Comparison of ENCODE assay signal across 8 mouse cellular contexts in the genomic region with DNA sequence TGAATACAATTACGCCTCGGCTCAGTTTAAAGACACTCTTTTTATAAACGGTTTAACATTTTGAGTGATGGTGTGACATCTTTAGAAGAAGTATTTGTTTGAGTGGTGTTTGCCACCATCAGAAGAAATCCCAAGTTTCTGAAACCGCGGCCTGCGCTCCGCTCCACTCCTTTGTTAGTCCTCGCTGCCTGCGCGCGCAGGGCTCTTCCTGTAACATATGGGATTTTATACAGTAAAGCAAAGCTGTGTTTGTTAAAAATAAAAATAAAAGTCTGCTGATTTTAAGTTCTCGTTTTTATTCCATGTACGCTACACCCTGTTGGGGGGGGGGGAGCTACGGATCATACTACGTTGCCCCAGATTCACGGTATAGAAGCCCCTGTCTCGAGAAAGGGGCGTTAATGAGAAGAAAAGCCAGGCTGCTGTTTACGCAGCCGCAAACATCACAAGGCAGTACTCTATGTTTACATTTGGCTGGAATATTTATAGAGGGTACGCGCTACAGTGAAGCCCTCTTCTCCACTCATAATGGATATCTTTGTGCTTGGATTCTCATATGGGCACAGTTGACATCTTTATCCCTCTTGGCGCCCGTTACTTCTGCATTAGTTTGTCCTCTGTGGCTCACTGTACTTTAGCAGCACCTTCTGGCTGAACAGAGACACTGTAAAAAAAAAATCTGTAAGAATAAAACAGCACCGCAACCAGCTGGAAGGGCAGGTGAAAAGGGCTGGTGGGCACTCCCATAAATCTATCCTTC.
DNase-seq lines count a peak whose midpoint lies in the region; ATAC-seq and TF ChIP-seq lines count a peak whose summit lies in the region.

No protein-coding gene starts in this region.

- peak; percentile 40 for TF ChIP-seq CTCF in Patski (IDR thresholded peaks at IDR 0.05)

- POLR2A ChIA-PET in Patski (lab: Charles Lee) = no interaction called here

- no peaks in the 10 kb centered on the region for H3K27me3 ChIP-seq in Patski
- H3K27me3 ChIP-seq in splenic B cell, adult 2 months (ENCODE audit: control insufficient read depth, insufficient read depth, low read length, poor library complexity, severe bottlenecking) = no peaks in the 10 kb centered on the region

- CTCF ChIA-PET in Patski (lab: Charles Lee) = interaction anchor here (1.3 kb wide), 1 partner anchor 33 kb away, joined by 3 read pairs; no protein-coding TSS in a partner anchor

- in situ Hi-C loops in Patski (cut with MboI; ENCODE audit: low pct_unique_long_range_greater_than_20kb) = loop anchor here (25.0 kb wide), 1 partner anchor 1349 kb away; no protein-coding TSS in a partner anchor

- no peak for ATAC-seq in Patski

- peak; percentile 22 for DNase-seq in layer of hippocampus, adult 11-12 months (ENCODE audit: low spot score)
- no peak for DNase-seq in layer of hippocampus, postnatal 25 days (ENCODE audit: extremely low spot score in 1 of 2, low spot score in 1 of 2)
- no peak for DNase-seq in Patski (ENCODE audit: low read depth, low spot score)
- DNase-seq in frontal cortex, postnatal 36 days (ENCODE audit: low spot score in 2 of 2) = peak; percentile 48 to 70
- peak; percentile 28 for DNase-seq in lung, postnatal 36 days
- DNase-seq in splenic B cell, adult 2 months (ENCODE audit: low read depth, low spot score) = peak; percentile 58
- no peak for DNase-seq in spleen, postnatal 14 days (ENCODE audit: low spot score in 2 of 2)
- no peak for DNase-seq in heart, adult 8-10 months (ENCODE audit: low spot score)

- H3K36me3 ChIP-seq in splenic B cell, adult 2 months (ENCODE audit: control insufficient read depth, insufficient read depth, low read length, poor library complexity, severe bottlenecking) = no peaks in the 10 kb centered on the region

Comparison
In these comparisons a context has a peak if more than half of its experiments do, and no peak if none do; other contexts are left out.
1. DNase-seq: peak in layer of hippocampus, adult 11-12 months (single experiment), frontal cortex, postnatal 36 days (2 of 2), lung, postnatal 36 days (single experiment) and splenic B cell, adult 2 months (single experiment); none in layer of hippocampus, postnatal 25 days (0 of 2), Patski (single experiment), spleen, postnatal 14 days (0 of 2) and heart, adult 8-10 months (single experiment).